Mouse (Mus musculus) forebrain, embryonic 13.5 days (tissue): Measurements from ENCODE around the gene Stpg4. TPM values are rescaled to one million over a fixed set of nuclear protein-coding genes. Genes with fewer than 3 reads are reported as not detected.
A peak's percentile ranks its signal among the peaks of the same experiment; 100 is the strongest.

Source experiments
- ATAC-seq: fragments of 200-750 bp; cut with Nextera tagmentation; 2 replicates; pipeline ENCODE4 v1.8.0; 2017
- H3K27ac ChIP-seq: fragments of 300-500 bp; sonication (generic); 2 replicates; pipeline ENCODE4 v1.5.1; 2015; ENCODE audit warnings: inconsistent platforms, mild to moderate bottlenecking, moderate library complexity
- H3K27me3 ChIP-seq: fragments of 300-500 bp; sonication (generic); 2 replicates; pipeline ENCODE4 v1.6.1; 2015; ENCODE audit warnings: mild to moderate bottlenecking, inconsistent platforms
- H3K36me3 ChIP-seq: fragments of 300-500 bp; sonication (generic); 2 replicates; pipeline ENCODE4 v1.6.1; 2015; ENCODE audit warnings: mild to moderate bottlenecking, inconsistent platforms; ENCODE audit not compliant: poor library complexity, severe bottlenecking
- H3K4me1 ChIP-seq: fragments of 300-500 bp; sonication (generic); 2 replicates; pipeline ENCODE4 v1.6.1; 2015; ENCODE audit warnings: inconsistent platforms
- H3K4me2 ChIP-seq: fragments of 300-500 bp; sonication (generic); 2 replicates; pipeline ENCODE4 v1.6.1; 2015; ENCODE audit warnings: inconsistent platforms, mild to moderate bottlenecking, moderate library complexity
- H3K4me3 ChIP-seq: fragments of 300-500 bp; sonication (generic); 2 replicates; pipeline ENCODE4 v1.5.1; 2015; ENCODE audit warnings: mild to moderate bottlenecking, inconsistent platforms
- H3K9ac ChIP-seq: fragments of 300-500 bp; sonication (generic); 2 replicates; pipeline ENCODE4 v1.6.1; 2015; ENCODE audit warnings: mild to moderate bottlenecking, inconsistent platforms
- H3K9me3 ChIP-seq: fragments of 300-500 bp; sonication (generic); replicated peaks from 2 replicates; pipeline ENCODE4 v1.6.1; 2016; ENCODE audit warnings: inconsistent platforms
- WGBS: fragments of 180-500 bp; shearing (Covaris S2); methylation state at CpG from one replicate; pipeline ENCODE4 v1.1.7; 2015; 5-methylcytosine and 5-hydroxymethylcytosine counted together
- polyA plus RNA-seq: library from polyadenylated mRNA; unstranded; fragments of >200 nt; fragmentation: Nextera tagmentation; extraction: Ambion mirVana; gene quantifications from 2 replicates; pipeline ENCODE4 v1.2.1, GENCODE M21; 2015

The Stpg4 gene
- polyA plus RNA-seq: not detected in 2 replicates

DNA sequence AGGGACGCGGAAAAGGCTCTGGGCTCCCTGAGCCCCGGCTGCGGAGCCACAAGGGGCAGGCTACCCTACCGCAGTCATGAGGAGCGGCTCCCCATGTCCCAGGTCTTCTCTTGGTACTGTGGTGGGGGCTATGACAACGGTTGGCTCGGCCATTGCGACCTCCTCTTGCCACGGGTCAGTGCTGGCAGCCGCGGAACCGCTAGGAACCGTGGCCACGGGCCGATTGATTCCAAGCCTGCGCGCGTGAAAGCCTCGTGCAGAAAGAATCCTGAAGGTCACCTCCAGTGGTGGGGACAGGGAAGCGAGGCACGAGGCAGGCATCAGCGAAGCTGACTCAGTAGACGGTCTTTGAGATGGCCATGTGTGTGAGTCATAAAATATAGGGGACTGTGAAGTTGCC lies at the start of gene Stpg4:
Stpg4 (minus strand) TSS at position 231 of the 400 bp plus-strand sequence.
- no peaks in the 10 kb centered on the region for H3K27me3 ChIP-seq
- H3K27ac ChIP-seq: no peak within 1 kb of the TSS
- no peak within 1 kb of the TSS for H3K9ac ChIP-seq
- no peak within 1 kb of the TSS; the same call in 1 of the 2 replicates for H3K4me2 ChIP-seq
- H3K9me3 ChIP-seq: no peaks in the 10 kb centered on the region
- H3K36me3 ChIP-seq: peaks cover 39% of the 10 kb centered on the region
- H3K4me3 ChIP-seq: no peak within 1 kb of the TSS
- WGBS: 49% methylated on average over 24 of the region's 24 CpGs
- peaks cover 3% of the 10 kb centered on the region; the same call in 1 of the 2 replicates for H3K4me1 ChIP-seq
- no peak for ATAC-seq

DNA sequence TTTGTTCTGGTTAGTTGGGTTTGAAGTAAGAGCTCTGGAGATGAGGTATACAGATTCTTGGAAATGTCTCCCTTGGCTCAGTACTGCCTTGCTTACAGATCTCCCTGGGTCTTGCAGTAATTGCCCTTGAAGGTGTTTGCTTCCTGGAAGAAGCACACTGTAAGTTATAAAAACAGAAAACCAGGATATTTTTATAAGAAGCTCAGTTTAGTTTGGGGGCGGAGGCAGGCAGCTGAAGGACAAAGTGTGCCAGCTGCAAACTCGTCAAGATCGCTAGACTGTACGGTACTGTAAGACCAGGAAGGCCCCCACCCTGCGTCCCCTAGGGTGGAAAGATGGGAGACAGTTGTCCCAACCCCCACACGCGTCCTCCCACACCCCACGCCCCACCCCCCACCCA lies 47.8 kb upstream of the Stpg4 start:
- H3K4me3 ChIP-seq: no peak overlapping the region
- H3K9ac ChIP-seq: no peak overlapping the region
- H3K27me3 ChIP-seq: no peaks in the 10 kb centered on the region
- no peak overlapping the region for H3K27ac ChIP-seq
- H3K9me3 ChIP-seq: no peaks in the 10 kb centered on the region
- no peak overlapping the region for H3K4me2 ChIP-seq
- no peaks in the 10 kb centered on the region for H3K36me3 ChIP-seq
- WGBS: 79% methylated on average over 8 of the region's 8 CpGs
- ATAC-seq: no peak
- peaks cover 36% of the 10 kb centered on the region for H3K4me1 ChIP-seq

DNA sequence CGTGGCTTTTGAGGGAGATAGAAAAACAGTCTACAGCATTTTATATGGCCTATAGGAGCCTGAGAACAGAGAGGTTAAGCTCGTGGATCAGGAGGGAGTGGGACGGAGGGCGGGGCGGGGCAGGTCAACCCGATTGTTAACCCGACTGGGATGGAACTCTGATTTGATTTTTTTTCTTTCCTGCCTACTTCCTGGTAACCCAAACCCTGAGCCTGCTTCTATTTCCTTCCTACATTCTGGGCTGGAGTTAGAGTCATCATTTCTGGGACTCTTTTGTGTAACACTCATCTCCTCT lies 46.9 kb upstream of the Stpg4 start:
- no peaks in the 10 kb centered on the region for H3K36me3 ChIP-seq
- H3K9ac ChIP-seq: peak overlapping the region; percentile 61
- peak overlapping the region; percentile 38 for H3K4me3 ChIP-seq
- 2% methylated on average over 7 of the region's 7 CpGs for WGBS
- no peak for ATAC-seq
- no peaks in the 10 kb centered on the region for H3K9me3 ChIP-seq
- no peak overlapping the region for H3K27ac ChIP-seq
- H3K4me2 ChIP-seq: peak overlapping the region; percentile 65
- peaks cover 36% of the 10 kb centered on the region for H3K4me1 ChIP-seq
- no peaks in the 10 kb centered on the region for H3K27me3 ChIP-seq

DNA sequence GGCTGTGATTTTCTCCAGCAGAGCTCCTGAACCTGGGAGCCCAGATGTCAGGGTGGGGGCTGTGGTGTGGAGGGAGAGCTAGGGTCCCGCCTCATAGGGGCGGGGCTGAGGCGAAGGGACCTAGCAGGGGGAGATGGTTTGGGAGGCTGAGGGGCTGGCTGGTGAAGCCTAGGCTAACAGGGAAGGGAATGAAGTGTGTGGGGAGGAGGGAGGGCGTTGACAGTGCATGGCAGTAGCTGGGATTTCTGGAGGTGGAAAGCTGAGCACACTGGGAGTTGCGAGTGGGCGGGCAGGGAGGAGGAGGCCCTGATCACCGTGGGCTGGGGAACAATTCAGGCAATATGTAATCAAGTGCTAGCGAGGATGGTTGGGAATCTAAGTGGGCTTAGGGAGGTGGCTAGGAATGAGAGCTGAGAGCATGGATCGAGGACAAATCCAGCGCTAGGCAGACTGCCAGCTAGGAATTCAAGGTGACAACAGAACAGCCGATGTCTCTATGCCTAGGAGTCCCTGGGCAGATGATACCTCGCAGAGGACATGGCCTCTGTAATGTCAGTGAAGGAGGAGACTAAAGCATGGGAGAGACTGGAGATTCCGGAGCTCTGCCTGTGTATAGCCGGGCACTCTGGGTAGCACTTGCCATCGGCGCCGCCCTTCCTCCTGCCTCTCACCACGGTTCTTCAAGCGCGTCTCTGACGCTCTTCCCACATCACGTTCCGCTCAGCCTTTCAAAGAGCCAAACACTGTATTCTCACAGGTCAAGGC lies 46.4 kb upstream of the Stpg4 start:
- 0% methylated on average over 23 of the region's 23 CpGs for WGBS

DNA sequence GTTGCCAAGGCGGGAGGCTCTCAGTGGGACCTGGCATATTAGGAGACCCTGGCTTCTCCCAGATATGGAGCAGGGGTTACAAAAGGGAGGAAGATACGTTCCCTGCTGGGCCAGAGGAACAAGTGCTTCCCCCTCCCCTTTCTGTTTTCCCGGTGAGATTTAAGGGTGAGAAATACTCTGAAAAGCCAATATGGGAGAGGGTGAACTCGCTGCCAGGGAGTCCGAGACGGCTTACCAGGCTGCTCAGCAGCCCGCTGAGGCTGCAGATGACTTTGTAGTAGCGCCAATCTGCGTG lies 45.8 kb upstream of the Stpg4 start:
- 7% methylated on average over 9 of the region's 9 CpGs for WGBS
- Histone ChIP-seq H3K9me3 (no peaks in the 10 kb centered on the region), H3K9ac (peak overlapping the region; percentile 61)

More for the DNA sequence above, 46.4 kb upstream of the Stpg4 start:
- peak overlapping the region; percentile 65 for H3K4me2 ChIP-seq
- no peaks in the 10 kb centered on the region for H3K36me3 ChIP-seq
- peak; percentile 80 for ATAC-seq
- no peaks in the 10 kb centered on the region for H3K27me3 ChIP-seq
- H3K27ac ChIP-seq: peak overlapping the region; percentile 6
- H3K9me3 ChIP-seq: no peaks in the 10 kb centered on the region
- H3K4me1 ChIP-seq: peaks cover 34% of the 10 kb centered on the region
- peak overlapping the region; percentile 38 for H3K4me3 ChIP-seq
- H3K9ac ChIP-seq: peak overlapping the region; percentile 61

DNA sequence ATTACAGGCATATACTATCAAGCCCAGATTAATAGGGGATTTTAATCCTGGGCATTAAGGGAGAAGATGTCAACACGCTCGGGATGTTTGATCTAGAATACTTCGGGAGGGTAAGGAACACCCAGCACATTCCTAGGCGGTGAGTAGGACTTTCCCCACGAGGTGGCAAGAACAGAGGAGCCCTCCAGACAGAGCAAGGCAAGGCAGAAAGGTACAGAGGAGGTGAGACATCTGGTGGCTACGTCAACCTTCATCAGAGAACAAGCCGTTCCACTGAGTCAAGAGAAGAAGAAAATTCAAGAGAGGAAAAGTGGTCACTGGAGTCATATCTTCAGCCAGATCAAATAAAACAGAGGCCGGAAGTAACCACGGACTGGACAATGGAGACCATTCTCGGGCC lies 45.3 kb upstream of the Stpg4 start:
- H3K36me3 ChIP-seq: no peaks in the 10 kb centered on the region
- H3K27ac ChIP-seq: peak overlapping the region; percentile 6; the same call in 1 of the 2 replicates
- H3K4me3 ChIP-seq: no peak overlapping the region
- H3K4me1 ChIP-seq: peaks cover 24% of the 10 kb centered on the region
- no peaks in the 10 kb centered on the region for H3K9me3 ChIP-seq
- no peak overlapping the region for H3K9ac ChIP-seq
- H3K4me2 ChIP-seq: no peak overlapping the region; the same call in 1 of the 2 replicates
- H3K27me3 ChIP-seq: no peaks in the 10 kb centered on the region
- 60% methylated on average over 10 of the region's 10 CpGs for WGBS
- no peak for ATAC-seq

More for the DNA sequence above, 45.8 kb upstream of the Stpg4 start:
- peaks cover 29% of the 10 kb centered on the region for H3K4me1 ChIP-seq
- H3K27ac ChIP-seq: peak overlapping the region; percentile 6
- ATAC-seq: no peak; the same call in 1 of the 2 replicates
- H3K27me3 ChIP-seq: no peaks in the 10 kb centered on the region
- peak overlapping the region; percentile 38 for H3K4me3 ChIP-seq
- peak overlapping the region; percentile 65 for H3K4me2 ChIP-seq
- no peaks in the 10 kb centered on the region for H3K36me3 ChIP-seq

DNA sequence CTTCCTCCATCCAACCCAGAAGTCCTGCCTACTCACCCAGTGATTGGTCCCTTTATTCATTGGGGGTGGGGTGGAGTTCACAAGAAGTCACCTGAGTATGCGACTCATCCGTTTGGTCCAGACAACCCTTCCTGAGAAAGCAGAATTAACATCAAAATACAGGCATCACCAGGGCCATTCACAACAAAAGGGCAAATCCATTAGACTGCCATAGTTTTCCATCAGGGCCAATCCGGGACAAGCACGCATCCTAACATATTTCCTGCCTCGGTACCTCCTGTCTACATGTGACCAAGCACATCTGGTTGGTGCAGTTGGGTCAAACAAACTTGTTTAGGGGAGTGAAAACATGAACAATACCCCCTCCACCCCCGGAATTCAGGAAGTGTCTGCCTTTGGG lies 44.1 kb upstream of the Stpg4 start:
- H3K36me3 ChIP-seq: no peaks in the 10 kb centered on the region
- no peak overlapping the region for H3K27ac ChIP-seq
- WGBS: 66% methylated on average over 6 of the region's 6 CpGs
- no peaks in the 10 kb centered on the region for H3K9me3 ChIP-seq
- H3K27me3 ChIP-seq: no peaks in the 10 kb centered on the region
- no peak overlapping the region for H3K4me2 ChIP-seq
- H3K4me3 ChIP-seq: no peak overlapping the region
- H3K9ac ChIP-seq: no peak overlapping the region
- H3K4me1 ChIP-seq: peaks cover 23% of the 10 kb centered on the region
- ATAC-seq: no peak

DNA sequence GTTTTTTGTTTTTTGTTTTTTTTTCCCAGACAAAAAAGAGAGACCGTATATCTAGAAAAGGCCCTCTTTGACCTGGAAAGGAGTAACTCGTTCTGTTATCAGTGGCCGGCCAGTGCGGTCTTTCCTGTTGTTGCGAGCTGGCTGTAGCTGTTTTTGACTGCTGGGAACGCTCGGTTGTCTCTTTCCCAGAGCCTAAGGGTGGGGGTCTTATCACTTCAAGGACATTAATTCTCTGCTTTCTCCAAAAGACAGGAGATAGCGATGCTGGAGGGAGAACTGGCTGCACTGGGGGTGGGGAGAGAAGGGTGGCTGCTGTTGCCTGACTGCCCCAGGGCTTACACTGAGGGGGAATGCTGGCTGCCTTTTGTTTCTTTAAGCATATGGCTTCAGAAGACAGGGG lies 43.3 kb upstream of the Stpg4 start:
- Histone ChIP-seq H3K4me1 (peaks cover 23% of the 10 kb centered on the region), H3K9me3 (no peaks in the 10 kb centered on the region), H3K4me3 (no peak overlapping the region), H3K36me3 (no peaks in the 10 kb centered on the region), H3K27me3 (no peaks in the 10 kb centered on the region), H3K9ac (no peak overlapping the region), H3K4me2 (no peak overlapping the region), H3K27ac (no peak overlapping the region)
- WGBS: 81% methylated on average over 8 of the region's 8 CpGs
- no peak for ATAC-seq

DNA sequence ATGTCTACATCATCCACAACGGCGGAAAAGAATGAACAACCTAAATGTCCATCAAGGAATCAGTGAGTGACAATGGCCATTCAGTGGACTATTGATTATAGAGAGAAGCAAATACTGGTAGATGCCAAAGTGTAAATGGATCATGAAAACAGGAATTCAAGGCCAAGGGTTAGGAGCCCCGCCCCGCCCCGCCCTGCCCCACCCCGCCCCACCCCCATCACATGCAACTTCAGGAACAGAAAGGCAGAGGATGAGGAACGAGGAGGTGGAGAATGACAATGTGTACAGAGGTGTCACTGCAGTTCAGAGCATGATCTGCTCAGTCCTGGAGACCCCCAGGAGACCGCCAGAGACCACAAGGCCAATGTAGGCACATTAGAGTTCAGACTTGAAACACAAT lies 42.7 kb upstream of the Stpg4 start:
- H3K4me3 ChIP-seq: no peak overlapping the region

DNA sequence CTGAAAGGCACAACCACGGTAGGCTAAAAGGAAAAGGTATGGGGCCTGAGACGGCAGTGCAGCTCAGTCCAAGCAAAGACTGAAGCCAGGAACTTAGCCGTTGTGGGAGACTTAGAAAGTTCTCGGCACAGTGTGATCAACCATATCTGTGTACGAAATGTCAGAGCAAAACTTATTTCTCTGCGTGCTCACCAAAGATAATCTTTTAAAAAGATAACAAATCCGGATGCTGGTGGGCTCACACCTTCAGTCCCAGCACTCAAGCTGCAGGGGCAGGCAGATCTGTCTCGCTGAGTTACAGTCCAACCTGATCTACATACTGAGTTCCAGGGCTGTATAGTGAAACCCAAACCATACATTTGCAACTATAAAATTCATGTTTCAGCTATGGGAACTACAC lies 41.9 kb upstream of the Stpg4 start:
- no peaks in the 10 kb centered on the region for H3K27me3 ChIP-seq
- no peak overlapping the region for H3K4me3 ChIP-seq
- no peak overlapping the region for H3K4me2 ChIP-seq
- H3K27ac ChIP-seq: no peak overlapping the region
- ATAC-seq: no peak
- no peaks in the 10 kb centered on the region for H3K36me3 ChIP-seq
- H3K4me1 ChIP-seq: peaks cover 17% of the 10 kb centered on the region
- 86% methylated on average over 8 of the region's 8 CpGs for WGBS
- H3K9ac ChIP-seq: no peak overlapping the region
- H3K9me3 ChIP-seq: no peaks in the 10 kb centered on the region

More for the DNA sequence above, 42.7 kb upstream of the Stpg4 start:
- no peaks in the 10 kb centered on the region for H3K27me3 ChIP-seq
- H3K9ac ChIP-seq: no peak overlapping the region
- WGBS: 71% methylated on average over 8 of the region's 8 CpGs
- no peaks in the 10 kb centered on the region for H3K9me3 ChIP-seq
- no peak overlapping the region for H3K4me2 ChIP-seq
- H3K36me3 ChIP-seq: no peaks in the 10 kb centered on the region
- ATAC-seq: no peak
- no peak overlapping the region for H3K27ac ChIP-seq
- peaks cover 23% of the 10 kb centered on the region for H3K4me1 ChIP-seq

DNA sequence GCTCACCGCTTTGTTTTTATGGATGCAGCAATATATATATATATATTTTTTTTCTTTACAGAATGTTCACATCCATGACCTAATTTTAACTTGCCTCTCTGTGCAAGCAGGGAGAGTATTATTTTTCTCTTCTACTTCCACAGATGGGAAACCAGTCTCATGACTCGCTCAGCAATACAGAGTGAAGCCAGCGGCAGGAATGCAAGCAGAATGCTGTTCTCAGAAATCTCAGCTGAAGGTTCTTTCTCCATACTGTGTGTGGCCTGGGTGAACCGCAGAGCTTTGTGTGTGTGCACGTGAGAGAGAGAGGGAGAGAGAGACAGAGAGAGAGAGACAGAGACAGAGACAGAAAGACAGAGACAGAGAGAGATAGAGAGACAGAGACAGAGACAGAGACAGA lies 41.1 kb upstream of the Stpg4 start:
- WGBS: 82% methylated on average over 5 of the region's 5 CpGs

DNA sequence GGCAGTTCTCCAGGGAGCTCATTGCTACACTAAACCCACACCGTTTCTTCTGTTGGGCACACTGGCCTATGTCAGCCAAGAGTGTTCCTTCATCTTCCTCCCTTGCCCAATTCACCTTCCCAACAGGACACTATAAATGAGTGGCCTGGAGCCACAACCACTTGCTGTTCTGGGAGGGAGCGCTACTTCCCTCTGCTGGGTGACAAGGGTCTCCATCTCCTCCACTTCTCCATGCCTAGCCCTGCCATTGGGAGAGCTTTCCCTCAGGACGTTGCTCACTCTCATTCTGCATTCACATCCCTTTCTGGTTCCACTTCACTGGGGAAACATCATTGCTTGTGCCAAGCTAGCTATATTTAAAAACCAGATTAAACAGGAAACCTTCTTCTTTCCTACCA lies 34.0 kb upstream of the Stpg4 start:
- ATAC-seq: peak; percentile 19; the same call in 1 of the 2 replicates
- 55% methylated on average over 3 of the region's 3 CpGs for WGBS
- peak overlapping the region; percentile 35; the same call in 1 of the 2 replicates for H3K4me2 ChIP-seq

More for the DNA sequence above, 41.1 kb upstream of the Stpg4 start:
- Histone ChIP-seq H3K4me3 (no peak overlapping the region), H3K9ac (no peak overlapping the region), H3K27ac (no peak overlapping the region), H3K9me3 (no peaks in the 10 kb centered on the region), H3K27me3 (no peaks in the 10 kb centered on the region), H3K4me2 (no peak overlapping the region), H3K4me1 (peaks cover 9% of the 10 kb centered on the region), H3K36me3 (no peaks in the 10 kb centered on the region)
- no peak for ATAC-seq

More for the DNA sequence above, 34.0 kb upstream of the Stpg4 start:
- no peak overlapping the region for H3K9ac ChIP-seq
- H3K4me1 ChIP-seq: peaks cover 32% of the 10 kb centered on the region
- H3K9me3 ChIP-seq: no peaks in the 10 kb centered on the region
- no peak overlapping the region for H3K4me3 ChIP-seq
- H3K36me3 ChIP-seq: no peaks in the 10 kb centered on the region
- peaks cover 2% of the 10 kb centered on the region; the same call in 1 of the 2 replicates for H3K27me3 ChIP-seq
- 0 out of 2 replicates have a peak overlapping the region, but pooled peaks have one; percentile 44 for H3K27ac ChIP-seq
